Mouse (Mus musculus) MEL (cell line): ENCODE data around the gene Asb8. TPM values are rescaled to one million over a fixed set of nuclear protein-coding genes. Genes with fewer than 3 reads are reported as not detected.

Experiments
- DNase-seq: peaks from one replicate; pipeline ENCODE4 v3.0.0; 2011; ENCODE audit warnings: low read depth, low spot score
- H3K27ac ChIP-seq: 2 replicates; pipeline ENCODE4 v1.5.1; 2012; ENCODE audit warnings: low read depth, mild to moderate bottlenecking, control low read depth, low read length, moderate library complexity; ENCODE audit not compliant: control insufficient read depth
- H3K27me3 ChIP-seq, 2 experiments: fragments of 150-350 bp in 1 of 2; sonication (generic) in 1 of 2; 2 replicates each; pipeline ENCODE4 v1.6.1; 2012; ENCODE audit warnings: low read length in 2 of 2, mild to moderate bottlenecking in 2 of 2, improper control_type of control experiment in 1 of 2, moderate library complexity in 1 of 2; ENCODE audit not compliant: insufficient read depth in 2 of 2, control insufficient read depth in 1 of 2
- H3K36me3 ChIP-seq, 2 experiments: 2 replicates each; pipeline ENCODE4 v1.6.1; 2012 to 2014; ENCODE audit warnings: low read length in 2 of 2, improper control_type of control experiment in 1 of 2, inconsistent platforms in 1 of 2, mild to moderate bottlenecking in 1 of 2; ENCODE audit not compliant: insufficient read depth in 2 of 2, control insufficient read depth in 1 of 2
- H3K4me1 ChIP-seq, 2 experiments: fragments of 150-350 bp in 1 of 2; sonication (generic) in 1 of 2; 2 replicates each; pipeline ENCODE4 v1.6.1; 2012; ENCODE audit warnings: low read length in 2 of 2, improper control_type of control experiment in 1 of 2, mild to moderate bottlenecking in 1 of 2; ENCODE audit not compliant: insufficient read depth in 2 of 2, control insufficient read depth in 1 of 2
- H3K4me3 ChIP-seq, 2 experiments: fragments of 150-350 bp in 1 of 2; sonication (generic) in 1 of 2; 2 replicates each; pipeline ENCODE4 v1.5.1; 2012; ENCODE audit warnings: low read depth in 2 of 2, low read length in 2 of 2, mild to moderate bottlenecking in 2 of 2, moderate library complexity in 2 of 2, control low read depth in 1 of 2, improper control_type of control experiment in 1 of 2; ENCODE audit not compliant: control insufficient read depth in 1 of 2, insufficient read depth in 1 of 2
- H3K79me2 ChIP-seq: 2 replicates; pipeline ENCODE4 v1.6.1; 2012; ENCODE audit warnings: mild to moderate bottlenecking, low read length, moderate library complexity; ENCODE audit not compliant: control insufficient read depth, poor library complexity, insufficient read depth
- H3K9ac ChIP-seq: 2 replicates; pipeline ENCODE4 v1.6.1; 2012; ENCODE audit warnings: low read depth, mild to moderate bottlenecking, control low read depth, low read length, moderate library complexity; ENCODE audit not compliant: control insufficient read depth, poor library complexity, severe bottlenecking
- H3K9me3 ChIP-seq: fragments of 150-350 bp; sonication (generic); replicated peaks from 2 replicates; pipeline ENCODE4 v1.6.1; 2012; ENCODE audit warnings: mild to moderate bottlenecking, low read length, improper control_type of control experiment, moderate library complexity; ENCODE audit not compliant: insufficient read depth
- BHLHE40 ChIP-seq: IDR thresholded peaks from 2 replicates; pipeline ENCODE4 v1.6.1; 2012; ENCODE audit warnings: low read depth, mild to moderate bottlenecking, inconsistent platforms, low read length, improper control_type of control experiment, borderline replicate concordance
- CHD2 ChIP-seq: IDR thresholded peaks from 2 replicates; pipeline ENCODE4 v1.6.1; 2011; ENCODE audit warnings: low read length, improper control_type of control experiment
- ELF1 ChIP-seq: IDR thresholded peaks from 2 replicates; pipeline ENCODE4 v1.6.1; 2014; ENCODE audit warnings: low read depth, mild to moderate bottlenecking, inconsistent platforms, low read length, improper control_type of control experiment, moderate library complexity
- GABPA ChIP-seq: IDR thresholded peaks from 2 replicates; pipeline ENCODE4 v1.6.1; 2012; ENCODE audit warnings: low read depth, mild to moderate bottlenecking, inconsistent platforms, low read length, improper control_type of control experiment, moderate library complexity
- GATA1 ChIP-seq: IDR thresholded peaks from 2 replicates; pipeline ENCODE4 v1.6.1; 2011; ENCODE audit warnings: low read depth, low read length, improper control_type of control experiment
- KAT2A ChIP-seq: conservative IDR thresholded peaks from 2 replicates; pipeline ENCODE4 v1.6.1; 2012; ENCODE audit warnings: low read depth, low read length, improper control_type of control experiment, inconsistent platforms
- MAFK ChIP-seq: IDR thresholded peaks from 2 replicates; pipeline ENCODE4 v1.6.1; 2011; ENCODE audit warnings: low read depth, mild to moderate bottlenecking, low read length, improper control_type of control experiment, borderline replicate concordance
- MAX ChIP-seq: IDR thresholded peaks from 2 replicates; pipeline ENCODE4 v1.6.1; 2011; ENCODE audit warnings: low read length, improper control_type of control experiment
- MAZ ChIP-seq: IDR thresholded peaks from 2 replicates; pipeline ENCODE4 v1.6.1; 2012; ENCODE audit warnings: low read depth, mild to moderate bottlenecking, inconsistent platforms, low read length, improper control_type of control experiment
- MXI1 ChIP-seq: IDR thresholded peaks from 2 replicates; pipeline ENCODE4 v1.6.1; 2011; ENCODE audit warnings: mild to moderate bottlenecking, low read depth, low read length, improper control_type of control experiment
- MYC ChIP-seq: IDR thresholded peaks from 2 replicates; pipeline ENCODE4 v1.6.1; 2011; ENCODE audit warnings: low read depth, mild to moderate bottlenecking, low read length, improper control_type of control experiment, moderate library complexity
- NELFE ChIP-seq: IDR thresholded peaks from 2 replicates; pipeline ENCODE4 v1.6.1; 2011; ENCODE audit warnings: low read depth, low read length, improper control_type of control experiment
- RAD21 ChIP-seq: IDR thresholded peaks from 2 replicates; pipeline ENCODE4 v1.6.1; 2011; ENCODE audit warnings: mild to moderate bottlenecking, low read depth, low read length, improper control_type of control experiment
- RCOR1 ChIP-seq: IDR thresholded peaks from 2 replicates; pipeline ENCODE4 v1.6.1; 2012; ENCODE audit warnings: low read depth, mild to moderate bottlenecking, inconsistent platforms, low read length, improper control_type of control experiment
- TBP ChIP-seq: IDR thresholded peaks from 2 replicates; pipeline ENCODE4 v1.8.0; 2011; ENCODE audit warnings: low read depth, low read length, improper control_type of control experiment
- USF1 ChIP-seq: IDR thresholded peaks from 2 replicates; pipeline ENCODE4 v1.6.1; 2014; ENCODE audit warnings: low read depth, mild to moderate bottlenecking, inconsistent platforms, low read length, improper control_type of control experiment, moderate library complexity
- USF2 ChIP-seq, 2 experiments: IDR thresholded peaks; 2 replicates each; pipeline ENCODE4 v1.6.1; 2011 to 2012; ENCODE audit warnings: improper control_type of control experiment in 2 of 2, low read length in 2 of 2, borderline replicate concordance in 1 of 2, inconsistent platforms in 1 of 2, low read depth in 1 of 2, mild to moderate bottlenecking in 1 of 2; ENCODE audit not compliant: insufficient read depth in 1 of 2
- ZC3H11A ChIP-seq: IDR thresholded peaks from 2 replicates; pipeline ENCODE4 v1.6.1; 2012; ENCODE audit warnings: low read depth, mild to moderate bottlenecking, inconsistent platforms, low read length, improper control_type of control experiment
- ZKSCAN1 ChIP-seq: IDR thresholded peaks from 2 replicates; pipeline ENCODE4 v1.6.1; 2012; ENCODE audit warnings: low read depth, mild to moderate bottlenecking, inconsistent platforms, low read length, improper control_type of control experiment, moderate library complexity
- ZMIZ1 ChIP-seq: IDR thresholded peaks from 2 replicates; pipeline ENCODE4 v1.6.1; 2012; ENCODE audit warnings: low read depth, mild to moderate bottlenecking, inconsistent platforms, low read length, improper control_type of control experiment, moderate library complexity
- ZNF384 ChIP-seq: IDR thresholded peaks from 2 replicates; pipeline ENCODE4 v1.6.1; 2012; ENCODE audit warnings: low read depth, mild to moderate bottlenecking, inconsistent platforms, low read length, improper control_type of control experiment
- polyA plus RNA-seq, 2 experiments: library from polyadenylated mRNA; stranded (reverse) in 1 of 2; unstranded in 1 of 2; fragments of >175 nt in 1 of 2; fragments of >200 nt in 1 of 2; gene quantifications; 2 replicates each; pipeline versions ENCODE4 v1.2.1 to v1.2.4; 2012; ENCODE audit warnings: low replicate concordance in 2 of 2, low read depth in 1 of 2; ENCODE audit not compliant: insufficient read length in 2 of 2, insufficient read depth in 1 of 2, missing spikeins in 1 of 2
- total RNA-seq: library from RNA; depleted of rRNA; stranded (reverse); fragments of 300-350 nt; gene quantifications from 2 replicates; pipeline ENCODE4 v1.2.3, GENCODE M21; 2012

The Asb8 gene
- total and polyA plus RNA-seq, 3 experiments = 33.1 to 38.2 TPM; not detected in 1

DNA sequence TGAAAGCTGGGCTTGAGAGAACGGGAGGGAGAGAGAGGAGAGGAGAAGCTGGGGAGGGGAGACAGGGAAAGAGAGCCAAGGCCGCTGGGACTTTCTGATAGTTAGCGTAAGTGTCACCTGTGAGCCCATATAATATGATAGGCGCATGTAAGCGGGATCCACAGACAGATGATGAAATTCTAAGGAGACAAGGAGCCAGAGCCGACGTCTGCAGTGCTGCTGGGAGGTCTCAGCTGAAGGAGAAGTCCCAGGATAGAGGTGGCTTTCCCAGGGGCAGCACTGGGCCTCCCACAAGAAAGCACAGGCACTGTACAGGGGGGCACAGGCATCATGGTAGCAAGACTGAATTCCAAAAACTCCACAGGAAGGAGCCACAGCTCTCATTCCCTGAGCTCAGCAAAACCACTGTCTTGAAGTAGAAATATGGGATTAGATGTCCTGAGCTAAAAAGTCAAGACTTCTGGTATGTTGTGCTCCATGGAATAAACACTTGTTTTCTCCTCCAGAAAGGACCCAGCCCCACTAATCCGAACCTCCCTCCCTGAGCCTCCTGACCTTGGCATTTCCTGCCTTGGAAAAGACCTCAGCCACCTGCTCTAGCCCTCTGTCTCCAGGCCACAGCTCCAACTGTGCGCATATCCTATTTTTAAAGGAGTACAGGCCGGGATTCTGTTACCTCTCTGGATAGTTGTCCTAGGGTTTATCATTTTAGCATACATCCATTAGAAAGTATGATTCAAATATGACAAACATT is 51.1 kb downstream of the Asb8 start:
- no peaks in the 10 kb centered on the region for H3K9me3 ChIP-seq
- no peak for DNase-seq
- H3K79me2 ChIP-seq = peaks cover 5% of the 10 kb centered on the region; the same call in 1 of the 2 replicates
- TF ChIP-seq ZKSCAN1 (no peak), GABPA (no peak), CHD2 (no peak), BHLHE40 (no peak), ZC3H11A (no peak), TBP (no peak)
- H3K27ac ChIP-seq = no peak overlapping the region
- H3K4me3 ChIP-seq = no peak overlapping the region
- no peak overlapping the region for H3K9ac ChIP-seq
- H3K27me3 ChIP-seq = no peaks in the 10 kb centered on the region
- peaks cover 25 to 37% of the 10 kb centered on the region in 2 experiments for H3K36me3 ChIP-seq
- H3K4me1 ChIP-seq = peaks cover 37 to 42% of the 10 kb centered on the region in 2 experiments

DNA sequence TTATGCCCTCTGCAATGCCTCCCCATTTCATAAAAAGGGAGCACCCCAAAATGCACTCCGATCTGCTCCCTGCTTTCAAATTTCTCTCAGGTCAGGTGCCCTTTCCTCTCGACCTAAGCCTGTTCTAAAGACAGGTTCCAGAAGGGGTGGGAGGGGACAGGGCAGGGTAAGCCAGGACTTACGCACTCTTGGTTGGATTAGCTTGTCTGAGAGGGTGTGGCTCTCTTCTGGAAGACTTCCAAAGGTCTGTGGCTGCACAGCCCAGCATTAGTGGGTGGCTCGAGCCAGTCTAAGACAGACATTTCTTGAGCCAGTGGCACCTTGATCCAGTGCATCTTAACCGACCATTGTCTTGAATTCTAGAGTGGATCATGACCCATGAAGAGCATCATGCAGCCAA is 53.6 kb downstream of the Asb8 start:
- Histone ChIP-seq H3K9ac (no peak overlapping the region), H3K36me3 (peaks cover 8 to 47% of the 10 kb centered on the region in 2 experiments), H3K79me2 (peaks cover 9% of the 10 kb centered on the region), H3K4me3 (no peak overlapping the region), H3K9me3 (no peaks in the 10 kb centered on the region), H3K27ac (no peak overlapping the region), H3K27me3 (no peaks in the 10 kb centered on the region), H3K4me1 (peaks cover 53 to 56% of the 10 kb centered on the region in 2 experiments)
- TF ChIP-seq NELFE = no peak
- TF ChIP-seq USF1 = peak; percentile 41; the same call in 1 of the 2 replicates
- DNase-seq = peak; percentile 87

DNA sequence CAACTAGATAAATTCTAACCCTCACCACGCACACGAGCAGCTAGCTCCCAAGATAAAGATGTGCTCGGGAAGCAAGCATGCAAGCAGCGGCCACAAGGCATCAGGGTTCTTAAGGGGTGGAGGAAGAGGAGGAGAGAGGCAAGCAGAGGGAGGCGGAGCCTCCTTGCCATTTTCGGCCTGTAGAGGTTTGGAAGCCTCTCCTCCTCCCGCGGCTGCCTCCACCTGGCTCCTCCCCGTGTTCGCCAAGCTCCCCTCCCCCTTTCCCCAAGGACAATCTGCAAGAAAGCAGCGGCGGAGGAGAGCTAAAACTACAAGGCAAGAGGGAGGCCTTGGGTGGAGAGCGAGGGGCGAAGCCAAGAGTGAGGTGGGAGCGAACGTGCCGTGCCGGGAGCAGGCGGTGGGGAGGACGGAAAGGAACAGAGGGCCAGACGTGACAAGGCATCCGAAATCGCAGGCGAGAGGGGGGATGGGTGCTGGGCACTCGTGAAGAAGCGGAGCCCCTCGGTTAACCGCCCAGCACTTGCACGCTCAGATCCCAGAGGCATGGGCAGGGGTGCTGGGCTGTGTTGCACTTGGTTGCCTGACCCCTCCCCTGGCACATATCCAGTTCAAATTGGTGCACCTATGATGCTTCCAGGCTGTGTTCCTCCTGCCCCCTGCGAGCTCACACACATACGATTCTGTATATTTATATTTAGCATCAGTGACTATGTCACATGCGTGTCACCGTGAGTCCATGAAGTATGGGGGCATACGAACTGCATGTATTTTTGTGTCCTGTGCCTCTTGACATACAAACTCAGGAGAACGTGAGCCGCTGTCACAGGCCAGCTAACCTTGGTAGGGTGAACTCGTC is 56.9 kb downstream of the Asb8 start:
- DNase-seq = peak; percentile 99
- Histone ChIP-seq H3K9me3 (no peaks in the 10 kb centered on the region), H3K4me1 (peaks cover 37 to 48% of the 10 kb centered on the region in 2 experiments), H3K36me3 (peaks cover 6 to 40% of the 10 kb centered on the region in 2 experiments; a peak in 3 of 4 replicates), H3K9ac (peak overlapping the region; percentile 69), H3K4me3 (peak overlapping the region; percentile 70 to 86), H3K27me3 (no peaks in the 10 kb centered on the region), H3K27ac (peak overlapping the region; percentile 75), H3K79me2 (peaks cover 9% of the 10 kb centered on the region)
- TF ChIP-seq GATA1 (no peak), ZNF384 (no peak), ZMIZ1 (peak; percentile 36; the same call in 1 of the 2 replicates), MXI1 (peak; percentile 92), RAD21 (no peak), MAFK (no peak), MAX (peak; percentile 64; the same call in 1 of the 2 replicates), CHD2 (peak; percentile 80), NELFE (peak; percentile 60; the same call in 1 of the 2 replicates), USF2 (IDR thresholded peaks at IDR 0.05; ENCODE audit: borderline replicate concordance in 1 of 2, insufficient read depth in 1 of 2, low read depth in 1 of 2, low read length in 2 of 2) (no peak), RCOR1 (peak; percentile 1), BHLHE40 (peak; percentile 66; the same call in 1 of the 2 replicates), MYC (peak; percentile 94), ZKSCAN1 (0 out of 2 replicates have a peak, but pooled peaks have one; percentile 51), USF1 (no peak; the same call in 1 of the 2 replicates), KAT2A (no peak; the same call in 1 of the 2 replicates), ELF1 (no peak), ZC3H11A (no peak), MAZ (peak; percentile 84; the same call in 1 of the 2 replicates)
